Mouse (Mus musculus) ZHBTc4 (cell line): ENCODE data around the gene Tcp10c.
"Not testable (repeated sequence)": the region's sequence is repeated elsewhere in the genome, so short reads cannot be mapped to it uniquely, and the experiment has no call there.

Experiments
- DNase-seq: peaks from one replicate; pipeline ENCODE4 v3.0.0-alpha.2; 2011; ENCODE audit warnings: low read depth, low spot score

Tcp10c gene

GRCm38 (mm10) chr17:13391020-13391419, 36.6 kb downstream of the Tcp10c start:
- not testable (repeated sequence) for DNase-seq

- DNase-seq = not testable (repeated sequence)
These were observed 45.6 kb downstream of the Tcp10c start for GRCm38 (mm10) chr17:13399961-13400360.

- DNase-seq = not testable (repeated sequence)
These were observed 47.7 kb downstream of the Tcp10c start for GRCm38 (mm10) chr17:13402118-13402517.

GRCm38 (mm10) chr17:13403527-13404131, 49.3 kb downstream of the Tcp10c start:
- not testable (repeated sequence) for DNase-seq

- DNase-seq = peak; percentile 39
These were observed 51.7 kb downstream of the Tcp10c start for GRCm38 (mm10) chr17:13406023-13406422.

- not testable (repeated sequence) for DNase-seq
These were observed 52.3 kb downstream of the Tcp10c start for GRCm38 (mm10) chr17:13406701-13407100.

- not testable (repeated sequence) for DNase-seq
These were observed 53.4 kb downstream of the Tcp10c start for GRCm38 (mm10) chr17:13407621-13408256.

- DNase-seq = not testable (repeated sequence)
These were observed 53.9 kb downstream of the Tcp10c start for GRCm38 (mm10) chr17:13408257-13408633.

GRCm38 (mm10) chr17:13421022-13421591, 66.7 kb downstream of the Tcp10c start:
- not testable (repeated sequence) for DNase-seq

GRCm38 (mm10) chr17:13422638-13423037, 68.3 kb downstream of the Tcp10c start:
- DNase-seq = not testable (repeated sequence)

- DNase-seq = not testable (repeated sequence)
These were observed 69.1 kb downstream of the Tcp10c start for GRCm38 (mm10) chr17:13423373-13424024.

GRCm38 (mm10) chr17:13424321-13424720, 69.9 kb downstream of the Tcp10c start:
- DNase-seq = not testable (repeated sequence)

GRCm38 (mm10) chr17:13425694-13426093, 71.3 kb downstream of the Tcp10c start:
- not testable (repeated sequence) for DNase-seq

GRCm38 (mm10) chr17:13426508-13426907, 72.1 kb downstream of the Tcp10c start:
- not testable (repeated sequence) for DNase-seq
